Mouse (Mus musculus) lung, postnatal 0 days (tissue): Measurements from ENCODE around the gene Olfr220.

Experiments
- CTCF ChIP-seq: IDR thresholded peaks from 2 replicates; pipeline ENCODE4 v1.5.1; 2016; ENCODE audit warnings: antibody characterized with exemption, mild to moderate bottlenecking
- EP300 ChIP-seq: IDR thresholded peaks from 2 replicates; pipeline ENCODE4 v1.6.1; 2016; ENCODE audit warnings: antibody characterized with exemption, mild to moderate bottlenecking, control low read depth

GRCm38 (mm10) chr1:174500064-174500463 lies 58.2 kb downstream of the Olfr220 start:
- no peak for TF ChIP-seq CTCF
- TF ChIP-seq EP300: no peak
